Mouse (Mus musculus) liver, postnatal 0 days (tissue): ENCODE measurements around the gene Gm37240. TPM values are rescaled to one million over a fixed set of nuclear protein-coding genes. Genes with fewer than 3 reads are reported as not detected.

Experiments
- ATAC-seq: fragments of 200-750 bp; cut with Nextera tagmentation; 2 replicates; pipeline ENCODE4 v1.8.0; 2017; ENCODE audit warnings: mild to moderate bottlenecking, moderate library complexity
- DNase-seq: peaks from one replicate; pipeline ENCODE4 v3.0.0-alpha.2; 2016
- H3K27ac ChIP-seq: fragments of 300-500 bp; sonication (generic); 2 replicates; pipeline ENCODE4 v1.5.1; 2014; ENCODE audit warnings: antibody characterized with exemption, moderate library complexity, mild to moderate bottlenecking, low read depth
- H3K27me3 ChIP-seq: fragments of 300-500 bp; sonication (generic); 2 replicates; pipeline ENCODE4 v1.6.1; 2014; ENCODE audit warnings: low read length, control low read depth, mixed read lengths; ENCODE audit not compliant: insufficient read depth
- H3K36me3 ChIP-seq: fragments of 300-500 bp; sonication (generic); replicated peaks from 2 replicates; pipeline ENCODE4 v1.6.1; 2014; ENCODE audit warnings: mild to moderate bottlenecking, control low read depth, low read length, moderate library complexity, mixed read lengths; ENCODE audit not compliant: insufficient read depth
- H3K4me1 ChIP-seq: fragments of 300-500 bp; sonication (generic); 2 replicates; pipeline ENCODE4 v1.6.1; 2014; ENCODE audit warnings: antibody characterized with exemption, mild to moderate bottlenecking, control low read depth; ENCODE audit not compliant: insufficient read depth
- H3K4me2 ChIP-seq: fragments of 300-500 bp; sonication (generic); 2 replicates; pipeline ENCODE4 v1.6.1; 2014; ENCODE audit warnings: low read depth, mild to moderate bottlenecking, low read length, moderate library complexity, mixed read lengths
- H3K4me3 ChIP-seq: fragments of 300-500 bp; sonication (generic); 2 replicates; pipeline ENCODE4 v1.5.1; 2014; ENCODE audit warnings: low read depth, low read length
- H3K9ac ChIP-seq: fragments of 300-500 bp; sonication (generic); replicated peaks from 2 replicates; pipeline ENCODE4 v1.6.1; 2014; ENCODE audit warnings: mild to moderate bottlenecking, moderate library complexity
- H3K9me3 ChIP-seq: fragments of 300-500 bp; sonication (generic); 2 replicates; pipeline ENCODE4 v1.6.1; 2016; ENCODE audit warnings: mild to moderate bottlenecking, control low read depth, low read length, mixed read lengths
- CTCF ChIP-seq: sonication (generic); IDR thresholded peaks from 2 replicates; pipeline ENCODE4 v1.5.1; 2016; ENCODE audit warnings: antibody characterized with exemption, low read depth
- EP300 ChIP-seq: IDR thresholded peaks from 2 replicates; pipeline ENCODE4 v1.6.1; 2016; ENCODE audit warnings: antibody characterized with exemption, low read depth, mild to moderate bottlenecking
- WGBS: fragments of 180-500 bp; shearing (Covaris S2); extraction: QIAGEN DNeasy Blood & Tissue Kit; methylation state at CpG from one replicate; pipeline ENCODE4 v1.1.7; 2014; ENCODE audit not compliant: insufficient replicate concordance; 5-methylcytosine and 5-hydroxymethylcytosine counted together
- polyA plus RNA-seq: library from polyadenylated mRNA; unstranded; fragments of >200 nt; fragmentation: Nextera tagmentation; extraction: Ambion mirVana; gene quantifications from 2 replicates; pipeline ENCODE4 v1.2.1, GENCODE M21; 2015

Gene Gm37240
- polyA plus RNA-seq, 1 experiment from 2014 or later, result 0.72 TPM

- Histone ChIP-seq H3K36me3 (no peaks in the 10 kb centered on the region), H3K4me2 (no peak overlapping the region), H3K27me3 (no peaks in the 10 kb centered on the region), H3K9ac (no peak overlapping the region), H3K9me3 (no peaks in the 10 kb centered on the region), H3K4me3 (no peak overlapping the region), H3K4me1 (no peaks in the 10 kb centered on the region), H3K27ac (no peak overlapping the region)
- DNase-seq (no peak), ATAC-seq (no peak)
- WGBS, result 55% methylated on average over 11 of the region's 11 CpGs
- TF ChIP-seq EP300 (no peak), CTCF (no peak)
Measured at GRCm38 (mm10) chr3:85022800-85023199, 864.5 kb downstream of the Gm37240 start.

- H3K4me1 ChIP-seq, result no peaks in the 10 kb centered on the region
- no peak for DNase-seq
- no peak for ATAC-seq
- no peak overlapping the region for H3K27ac ChIP-seq
- WGBS, result 88% methylated on average over 6 of the region's 6 CpGs
- no peaks in the 10 kb centered on the region for H3K27me3 ChIP-seq
- no peaks in the 10 kb centered on the region for H3K9me3 ChIP-seq
- H3K9ac ChIP-seq, result no peak overlapping the region
- TF ChIP-seq EP300, result no peak
- no peak for TF ChIP-seq CTCF
- H3K4me3 ChIP-seq, result no peak overlapping the region
- no peak overlapping the region for H3K4me2 ChIP-seq
- H3K36me3 ChIP-seq, result no peaks in the 10 kb centered on the region
Measured at GRCm38 (mm10) chr3:85021816-85022215, 865.5 kb downstream of the Gm37240 start.

- H3K27ac ChIP-seq, result no peak overlapping the region
- TF ChIP-seq CTCF (no peak), EP300 (no peak)
- no peaks in the 10 kb centered on the region for H3K27me3 ChIP-seq
- H3K9ac ChIP-seq, result no peak overlapping the region
- H3K9me3 ChIP-seq, result no peaks in the 10 kb centered on the region
- no peak overlapping the region for H3K4me2 ChIP-seq
- ATAC-seq (no peak), DNase-seq (no peak)
- H3K36me3 ChIP-seq, result no peaks in the 10 kb centered on the region
- H3K4me3 ChIP-seq, result no peak overlapping the region
- H3K4me1 ChIP-seq, result no peaks in the 10 kb centered on the region
Measured at GRCm38 (mm10) chr3:85020137-85020536, 867.2 kb downstream of the Gm37240 start.

DNA sequence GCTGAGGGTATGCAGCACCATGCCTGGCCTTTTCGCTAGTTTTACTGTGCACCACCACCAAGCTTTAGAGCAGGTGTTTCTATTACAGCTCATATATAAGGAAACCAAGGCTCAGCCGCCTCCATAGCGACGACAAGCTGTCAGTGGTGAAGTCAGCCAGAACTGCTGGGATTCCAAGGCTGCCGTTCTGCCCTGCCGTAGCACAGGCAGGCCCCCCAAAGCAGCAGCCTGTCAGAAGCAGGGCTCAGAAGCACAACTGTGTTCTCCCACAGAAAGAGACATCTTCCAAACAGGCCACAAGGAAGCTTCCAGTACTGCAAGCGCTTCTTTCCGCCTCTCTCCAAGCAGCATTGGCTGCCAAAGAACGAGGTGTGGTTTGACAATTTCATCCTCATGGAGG is 871.7 kb downstream of the Gm37240 start:
- H3K27ac ChIP-seq, result no peak overlapping the region
- no peaks in the 10 kb centered on the region for H3K36me3 ChIP-seq
- no peaks in the 10 kb centered on the region for H3K4me1 ChIP-seq
- no peak overlapping the region for H3K4me2 ChIP-seq
- no peak for TF ChIP-seq CTCF
- TF ChIP-seq EP300, result no peak
- no peak for ATAC-seq
- no peak for DNase-seq
- no peak overlapping the region for H3K9ac ChIP-seq
- H3K9me3 ChIP-seq, result no peaks in the 10 kb centered on the region
- no peak overlapping the region for H3K4me3 ChIP-seq
- WGBS, result 76% methylated on average over 9 of the region's 9 CpGs
- no peaks in the 10 kb centered on the region for H3K27me3 ChIP-seq

DNA sequence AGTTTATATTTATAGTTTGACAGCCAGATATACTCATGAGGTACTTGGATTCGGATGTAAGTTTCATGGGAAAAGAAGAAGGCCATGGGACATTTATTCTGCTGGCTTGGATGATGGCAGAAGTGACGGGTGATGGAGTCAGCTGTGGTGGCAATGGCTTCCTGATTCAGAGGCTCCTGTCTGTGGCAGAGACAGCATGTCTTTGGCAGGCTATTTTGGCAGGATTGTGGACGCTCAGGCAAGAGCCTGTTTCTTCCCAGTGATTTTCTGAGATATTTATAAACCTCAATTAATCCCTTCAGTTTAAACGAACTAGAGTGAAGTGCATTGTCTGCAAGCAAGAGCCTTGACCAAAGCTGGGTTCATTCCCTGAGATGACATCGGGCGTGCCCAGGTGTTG is 874.4 kb downstream of the Gm37240 start:
- no peak for TF ChIP-seq EP300
- Histone ChIP-seq H3K27me3 (no peaks in the 10 kb centered on the region), H3K9ac (no peak overlapping the region), H3K36me3 (no peaks in the 10 kb centered on the region), H3K27ac (no peak overlapping the region), H3K4me3 (no peak overlapping the region), H3K9me3 (no peaks in the 10 kb centered on the region), H3K4me2 (no peak overlapping the region), H3K4me1 (no peaks in the 10 kb centered on the region)
- DNase-seq, result no peak
- ATAC-seq, result no peak
- WGBS, result 71% methylated on average over 6 of the region's 6 CpGs

DNA sequence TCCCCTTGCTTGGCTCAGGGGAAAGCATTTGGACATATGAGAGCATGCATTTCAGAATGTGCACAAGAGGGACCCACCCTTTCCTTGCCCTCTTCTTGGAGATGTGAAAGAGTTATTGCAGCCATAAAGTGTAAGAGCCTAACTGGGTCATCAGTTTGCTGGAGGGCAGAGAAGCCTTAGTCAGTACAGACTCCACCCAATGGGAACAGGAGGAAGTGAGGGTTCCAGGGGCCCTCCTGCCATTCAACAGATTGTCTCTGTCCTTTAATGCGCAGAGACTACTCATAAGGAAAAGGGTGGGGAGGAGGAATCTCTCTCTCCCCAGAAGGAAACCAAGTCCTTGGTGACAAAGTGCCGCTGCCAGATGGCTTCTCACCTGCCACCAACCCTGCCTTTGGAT is 882.1 kb downstream of the Gm37240 start:
- 64% methylated on average over 2 of the region's 2 CpGs for WGBS

GRCm38 (mm10) chr3:84988880-84989279 is 898.4 kb downstream of the Gm37240 start:
- 71% methylated on average over 4 of the region's 4 CpGs for WGBS

More for the DNA sequence above, 882.1 kb downstream of the Gm37240 start:
- DNase-seq, result no peak
- Histone ChIP-seq H3K4me2 (no peak overlapping the region), H3K27ac (no peak overlapping the region), H3K4me3 (no peak overlapping the region), H3K27me3 (no peaks in the 10 kb centered on the region), H3K36me3 (no peaks in the 10 kb centered on the region), H3K9me3 (no peaks in the 10 kb centered on the region), H3K4me1 (no peaks in the 10 kb centered on the region), H3K9ac (no peak overlapping the region)
- TF ChIP-seq EP300, result no peak
- no peak for ATAC-seq

More at GRCm38 (mm10) chr3:84988880-84989279, 898.4 kb downstream of the Gm37240 start:
- Histone ChIP-seq H3K4me1 (no peaks in the 10 kb centered on the region), H3K27ac (no peak overlapping the region), H3K9ac (no peak overlapping the region), H3K27me3 (no peaks in the 10 kb centered on the region), H3K4me3 (no peak overlapping the region), H3K4me2 (no peak overlapping the region), H3K36me3 (no peaks in the 10 kb centered on the region), H3K9me3 (no peaks in the 10 kb centered on the region)
- no peak for DNase-seq
- ATAC-seq, result no peak
- TF ChIP-seq EP300, result no peak
- no peak for TF ChIP-seq CTCF
